Mouse (Mus musculus) cerebral cortex, adult 2 months (tissue): ENCODE data around the gene Dync1li2.

Experiments
- WGBS: fragments of 180-500 bp; shearing (Covaris S2); methylation state at CpG from one replicate; pipeline ENCODE4 v1.1.7; 2018; 5-methylcytosine and 5-hydroxymethylcytosine counted together

Gene Dync1li2

GRCm38 (mm10) chr8:104414204-104414603 is 28.6 kb downstream of the Dync1li2 start:
- 57% methylated on average over 3 of the region's 3 CpGs for WGBS

- 70% methylated on average over 4 of the region's 4 CpGs for WGBS
Observed at GRCm38 (mm10) chr8:104413770-104414169, 29.1 kb downstream of the Dync1li2 start.

GRCm38 (mm10) chr8:104412805-104413532 is 29.9 kb downstream of the Dync1li2 start:
- WGBS: 35% methylated on average over 7 of the region's 7 CpGs

DNA sequence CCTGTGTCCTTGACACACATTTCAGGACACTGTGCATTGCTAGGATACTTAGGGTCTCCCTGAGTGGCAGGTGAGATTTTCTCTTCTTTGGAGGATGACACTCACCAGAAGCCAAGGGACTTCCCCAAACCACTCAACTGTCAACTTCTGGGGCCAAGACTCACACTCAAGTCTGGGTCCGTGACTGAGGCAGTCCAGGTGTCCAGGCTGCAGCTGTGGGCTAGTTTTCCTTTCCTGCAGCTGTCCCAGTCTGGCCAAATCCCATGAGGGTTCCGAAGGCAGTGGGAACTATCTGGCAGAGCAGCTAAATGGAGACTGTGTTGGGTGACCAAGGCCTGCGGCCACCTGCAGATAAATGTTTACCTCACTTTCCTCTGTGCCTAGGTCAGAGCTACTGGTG is 30.9 kb downstream of the Dync1li2 start:
- WGBS: 53% methylated on average over 3 of the region's 3 CpGs

DNA sequence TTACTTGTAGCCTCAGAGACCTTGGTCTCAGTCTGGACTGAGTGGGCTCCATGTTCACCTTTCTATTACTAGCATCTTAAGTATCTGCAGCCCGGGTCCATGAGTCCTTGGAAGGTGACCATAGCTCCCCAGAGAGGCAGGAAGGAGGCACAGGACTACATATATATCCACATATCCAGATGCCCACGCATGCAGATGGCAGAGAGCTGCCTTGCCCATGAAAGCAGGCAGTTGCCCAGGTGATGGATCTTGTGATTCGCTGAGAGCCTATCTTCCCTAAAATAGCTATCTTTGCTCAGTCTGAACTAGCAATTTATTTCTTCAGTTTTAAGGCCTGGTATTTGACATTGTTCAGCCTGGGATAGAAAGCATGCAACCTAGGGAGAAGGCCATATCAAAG is 31.4 kb downstream of the Dync1li2 start:
- 46% methylated on average over 3 of the region's 3 CpGs for WGBS

DNA sequence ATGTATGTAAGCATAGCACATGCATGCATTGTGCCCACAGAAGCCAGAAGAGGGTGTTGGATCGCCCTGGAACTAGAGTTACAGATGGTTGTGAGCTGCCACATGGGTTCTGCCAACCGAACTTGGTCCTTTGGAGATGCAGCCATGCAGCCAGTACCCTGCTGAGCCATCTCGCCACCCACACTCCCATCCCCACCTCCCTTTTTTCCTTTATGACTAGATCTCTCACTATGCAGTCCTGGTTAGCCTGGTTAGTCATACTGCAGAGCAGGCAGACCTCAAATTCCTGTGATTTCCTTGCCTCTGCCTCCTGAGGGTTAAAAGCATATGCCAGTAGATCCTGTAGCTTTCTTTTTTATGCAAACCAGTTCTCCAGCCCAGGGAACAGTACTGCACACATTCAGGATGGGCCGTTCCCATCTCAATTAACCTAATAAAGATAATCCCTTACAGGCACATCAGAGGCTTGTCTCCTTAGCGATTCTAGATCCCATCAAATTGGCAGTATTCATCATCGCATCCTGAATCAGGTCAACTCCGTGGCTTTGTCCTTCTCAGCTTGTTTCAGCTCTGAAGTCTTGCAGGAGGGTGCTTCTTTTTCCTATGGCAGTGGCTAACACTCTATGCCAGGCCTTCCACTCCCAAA is 32.1 kb downstream of the Dync1li2 start:
- 31% methylated on average over 7 of the region's 7 CpGs for WGBS

DNA sequence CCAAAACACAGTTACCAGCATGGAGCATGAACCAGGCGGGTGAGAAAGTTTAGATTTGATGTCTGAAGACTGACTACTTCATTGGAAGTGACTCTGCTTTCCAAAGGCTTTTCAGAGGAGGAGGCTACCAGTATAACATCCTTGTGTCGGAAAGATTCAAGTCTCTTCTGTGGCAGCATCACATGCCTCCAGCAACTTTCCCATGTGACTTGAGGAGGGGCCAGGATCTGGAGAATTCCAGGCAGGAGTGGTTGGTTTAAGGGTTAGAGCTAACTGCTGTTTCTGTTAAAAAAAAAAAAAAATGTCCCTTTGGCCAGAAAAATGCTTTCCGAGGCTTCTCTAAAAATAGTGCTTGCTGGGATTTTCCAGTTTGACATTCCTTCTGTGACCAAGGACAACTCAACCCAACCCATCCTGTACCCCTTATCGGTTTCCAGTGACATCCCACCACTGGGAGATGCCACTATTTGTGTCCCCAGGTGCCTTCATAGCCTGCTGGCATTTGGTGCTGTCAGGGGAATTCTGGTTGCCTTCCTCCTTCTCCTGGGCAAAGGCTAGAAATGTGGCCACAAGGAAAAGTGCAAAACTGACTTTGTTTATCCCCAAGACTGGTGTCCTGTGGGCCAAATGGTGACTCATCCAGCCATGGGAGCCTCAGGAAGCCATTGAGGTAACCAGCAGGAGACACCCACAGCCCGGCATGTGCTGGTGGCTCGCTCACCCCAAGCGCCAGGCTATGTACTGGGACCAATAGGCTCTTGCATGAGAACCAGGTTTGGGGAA is 34.3 kb downstream of the Dync1li2 start:
- WGBS: 64% methylated on average over 7 of the region's 7 CpGs

GRCm38 (mm10) chr8:104406340-104407128 is 36.3 kb downstream of the Dync1li2 start:
- 83% methylated on average over 6 of the region's 6 CpGs for WGBS

- WGBS: 58% methylated on average over 15 of the region's 15 CpGs
Observed at GRCm38 (mm10) chr8:104405430-104406187, 37.2 kb downstream of the Dync1li2 start.

GRCm38 (mm10) chr8:104403596-104403995 is 39.3 kb downstream of the Dync1li2 start:
- WGBS: 70% methylated on average over 3 of the region's 3 CpGs

DNA sequence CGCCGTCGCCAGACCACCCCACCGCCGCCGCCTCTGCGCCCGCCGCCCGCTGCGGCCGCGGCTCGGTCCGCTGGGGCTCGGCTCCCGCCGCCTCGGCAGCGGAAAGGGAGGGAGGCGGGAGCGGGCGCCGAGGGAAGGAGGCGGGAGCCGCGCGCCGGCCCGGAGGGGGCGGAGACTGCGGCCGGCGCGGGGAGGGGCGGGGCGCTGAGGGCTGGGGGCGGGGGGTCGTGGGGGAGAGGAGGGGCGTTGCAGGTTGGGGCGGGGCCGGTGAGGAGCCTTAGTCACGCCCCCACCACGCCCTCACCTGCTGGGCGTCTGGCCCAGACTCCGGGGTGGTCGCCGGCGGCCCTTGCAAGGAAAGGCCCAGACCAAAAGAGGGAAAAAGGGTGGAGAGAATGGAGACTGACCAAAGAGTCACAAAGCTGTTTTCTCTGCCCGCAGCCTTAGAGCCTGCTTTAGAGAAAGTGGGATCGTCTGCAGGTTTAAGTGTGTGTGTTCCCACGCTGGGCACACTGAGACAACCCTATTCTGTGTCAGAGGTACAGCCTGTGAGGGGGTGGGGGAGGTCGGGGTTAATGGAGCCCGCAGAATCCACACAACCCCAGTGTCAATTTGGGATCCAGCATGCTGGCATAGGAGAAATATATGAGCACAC is 47.0 kb downstream of the Dync1li2 start, which contains the start of gene Cmtm4:
Gene Cmtm4, minus strand, starts transcription at position 105 of the 655 bp plus-strand sequence.
- WGBS: 3% methylated on average over 45 of the region's 54 CpGs

DNA sequence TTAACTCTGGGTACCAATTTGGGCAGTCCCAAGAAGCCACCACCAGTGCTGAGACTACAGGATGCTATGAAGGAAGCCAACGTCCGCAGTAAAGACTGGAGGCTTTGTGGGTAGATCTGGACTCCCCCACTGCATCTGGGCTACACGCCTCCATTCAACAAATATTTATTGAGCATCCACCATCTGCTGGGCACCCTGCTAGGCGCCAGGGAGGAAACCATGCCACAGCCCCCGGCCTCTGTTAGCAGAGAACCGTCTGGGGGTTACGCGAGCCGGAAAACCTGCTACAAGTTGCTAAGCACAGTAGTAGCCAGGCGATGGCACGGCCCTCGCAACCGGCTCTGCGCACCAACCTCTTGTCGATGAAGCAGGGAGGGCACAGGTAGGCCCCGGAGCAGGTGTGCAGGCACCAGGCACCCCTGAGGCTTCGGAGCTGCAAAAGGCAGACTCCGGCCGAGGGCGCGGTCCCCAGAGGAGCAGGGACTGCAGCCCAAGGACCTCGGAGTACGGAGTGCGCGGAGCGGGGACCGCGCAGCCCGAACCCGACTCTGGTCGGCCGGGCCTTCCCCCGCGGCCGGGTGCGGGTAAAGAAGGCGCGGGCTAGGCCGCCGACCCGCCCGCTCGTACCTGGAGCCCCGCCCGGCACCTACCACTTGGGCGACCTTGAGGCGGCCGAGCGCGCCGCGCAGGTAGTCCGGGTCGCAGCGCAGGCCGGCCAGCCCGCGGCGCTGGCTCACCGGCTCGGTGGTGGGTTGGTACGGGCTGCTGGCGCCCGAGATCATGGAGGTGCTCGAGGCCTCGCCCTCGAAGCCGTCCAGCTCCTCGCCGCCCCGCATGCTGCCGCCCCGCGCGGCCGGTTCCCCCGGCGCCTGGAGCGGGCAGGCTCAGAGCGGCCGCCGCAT is 47.8 kb downstream of the Dync1li2 start:
- WGBS: 1% methylated on average over 82 of the region's 82 CpGs

- WGBS: 59% methylated on average over 6 of the region's 6 CpGs
Observed at GRCm38 (mm10) chr8:104393767-104394166, 49.1 kb downstream of the Dync1li2 start.

DNA sequence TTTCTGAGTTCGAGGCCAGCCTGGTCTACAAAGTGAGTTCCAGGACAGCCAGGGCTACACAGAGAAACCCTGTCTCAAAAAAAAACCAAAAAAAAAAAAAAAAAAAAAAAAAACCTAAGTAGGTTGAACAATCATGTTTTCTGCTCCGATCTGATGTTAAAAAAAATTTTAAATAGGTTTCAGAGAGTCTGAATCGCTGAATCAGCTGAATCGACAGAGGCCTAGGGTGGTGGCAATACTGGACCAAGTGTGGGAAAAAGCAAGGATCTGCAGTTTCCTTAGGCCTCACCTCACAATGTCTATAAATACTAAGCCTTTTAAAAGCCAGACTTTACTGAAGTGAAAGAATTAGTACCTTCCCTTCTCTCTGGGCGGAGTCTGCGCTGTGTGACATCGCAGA is 49.7 kb downstream of the Dync1li2 start:
- 89% methylated on average over 7 of the region's 7 CpGs for WGBS

DNA sequence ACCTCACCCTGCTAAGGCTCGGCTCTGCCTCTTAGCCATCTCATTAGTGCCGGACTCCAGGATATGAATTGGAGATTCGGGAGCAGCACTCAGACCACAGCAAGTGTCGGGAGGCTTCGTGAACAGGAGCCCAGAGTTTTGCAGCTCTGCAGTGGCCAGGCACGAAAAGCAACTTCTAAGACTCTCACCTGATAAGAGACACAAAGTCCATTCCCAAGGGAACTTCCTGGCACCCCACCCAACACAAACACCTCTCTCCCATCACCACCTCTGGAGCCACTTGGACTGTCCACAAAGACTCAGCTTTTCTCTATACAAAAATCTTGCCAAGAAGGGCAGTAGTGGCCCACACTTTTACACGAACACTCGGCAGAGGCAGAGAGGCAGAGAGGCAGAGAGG is 52.6 kb downstream of the Dync1li2 start:
- 67% methylated on average over 8 of the region's 8 CpGs for WGBS

- WGBS: 92% methylated on average over 2 of the region's 2 CpGs
Observed at GRCm38 (mm10) chr8:104387980-104388379, 54.9 kb downstream of the Dync1li2 start.

- WGBS: 61% methylated on average over 7 of the region's 7 CpGs
Observed at GRCm38 (mm10) chr8:104387501-104387900, 55.3 kb downstream of the Dync1li2 start.

GRCm38 (mm10) chr8:104386693-104387092 is 56.2 kb downstream of the Dync1li2 start:
- 45% methylated on average over 4 of the region's 4 CpGs for WGBS

GRCm38 (mm10) chr8:104383977-104384376 is 58.9 kb downstream of the Dync1li2 start:
- 79% methylated on average over 3 of the region's 3 CpGs for WGBS
